Mouse (Mus musculus) neural tube, embryonic 12.5 days (tissue): ENCODE measurements around the gene Polr2h. TPM values are rescaled to one million over a fixed set of nuclear protein-coding genes. Genes with fewer than 3 reads are reported as not detected.
A peak's percentile ranks its signal among the peaks of the same experiment; 100 is the strongest.

Experiments
- ATAC-seq: fragments of 200-750 bp; cut with Nextera tagmentation; 2 replicates; pipeline ENCODE4 v1.8.0; 2017; ENCODE audit warnings: low read depth, mild to moderate bottlenecking, moderate TSS enrichment, moderate library complexity; ENCODE audit not compliant: low FRiP score
- H3K27ac ChIP-seq: fragments of 300-500 bp; sonication (generic); 2 replicates; pipeline ENCODE4 v1.5.1; 2016
- H3K27me3 ChIP-seq: fragments of 300-500 bp; sonication (generic); replicated peaks from 2 replicates; pipeline ENCODE4 v1.6.1; 2016; ENCODE audit warnings: mild to moderate bottlenecking
- H3K36me3 ChIP-seq: fragments of 300-500 bp; sonication (generic); 2 replicates; pipeline ENCODE4 v1.6.1; 2016; ENCODE audit warnings: mild to moderate bottlenecking
- H3K4me1 ChIP-seq: fragments of 300-500 bp; sonication (generic); 2 replicates; pipeline ENCODE4 v1.6.1; 2016
- H3K4me2 ChIP-seq: fragments of 300-500 bp; sonication (generic); replicated peaks from 2 replicates; pipeline ENCODE4 v1.6.1; 2016; ENCODE audit warnings: mild to moderate bottlenecking
- H3K4me3 ChIP-seq: fragments of 300-500 bp; sonication (generic); 2 replicates; pipeline ENCODE4 v1.5.1; 2016
- H3K9ac ChIP-seq: fragments of 300-500 bp; sonication (generic); 2 replicates; pipeline ENCODE4 v1.6.1; 2016; ENCODE audit warnings: mild to moderate bottlenecking
- H3K9me3 ChIP-seq: fragments of 300-500 bp; sonication (generic); 2 replicates; pipeline ENCODE4 v1.6.1; 2016; ENCODE audit warnings: mild to moderate bottlenecking
- WGBS: fragments of 180-500 bp; shearing (Covaris S2); methylation state at CpG from one replicate; pipeline ENCODE4 v1.1.7; 2016; 5-methylcytosine and 5-hydroxymethylcytosine counted together
- polyA plus RNA-seq: library from polyadenylated mRNA; unstranded; fragments of >200 nt; fragmentation: Nextera tagmentation; extraction: Ambion mirVana; gene quantifications from 2 replicates; pipeline ENCODE4 v1.2.1, GENCODE M21; 2016

The Polr2h gene
- polyA plus RNA-seq, 1 experiment from 2014 or later: 85.4 TPM

DNA sequence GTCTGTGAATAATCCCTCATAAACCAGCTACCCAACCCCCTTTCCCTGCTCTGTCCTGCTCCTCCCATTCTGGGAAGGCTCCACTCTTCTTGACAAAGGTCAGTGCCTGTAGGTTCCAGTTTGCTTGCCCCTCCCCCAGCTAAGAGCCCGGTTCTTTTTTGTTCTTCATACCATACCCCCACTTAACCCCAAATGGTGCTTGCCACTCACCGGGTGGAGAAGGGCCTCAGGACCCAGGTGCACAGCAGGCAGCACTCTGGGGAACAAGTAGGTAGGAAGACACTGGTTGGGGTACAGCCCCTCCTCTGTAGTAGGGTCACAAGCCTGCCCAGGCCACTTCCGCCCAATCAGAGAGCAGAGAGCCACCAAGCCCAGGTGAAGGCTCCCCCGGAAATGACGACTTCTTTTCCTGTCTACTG, 12.8 kb downstream of the Polr2h start:
- Histone ChIP-seq H3K4me1 (peaks cover 18% of the 10 kb centered on the region), H3K9me3 (no peaks in the 10 kb centered on the region), H3K4me3 (no peak overlapping the region), H3K4me2 (no peak overlapping the region), H3K9ac (no peak overlapping the region), H3K27me3 (peaks cover 17% of the 10 kb centered on the region), H3K36me3 (no peaks in the 10 kb centered on the region), H3K27ac (no peak overlapping the region)
- no peak for ATAC-seq
- 44% methylated on average over 5 of the region's 5 CpGs for WGBS

DNA sequence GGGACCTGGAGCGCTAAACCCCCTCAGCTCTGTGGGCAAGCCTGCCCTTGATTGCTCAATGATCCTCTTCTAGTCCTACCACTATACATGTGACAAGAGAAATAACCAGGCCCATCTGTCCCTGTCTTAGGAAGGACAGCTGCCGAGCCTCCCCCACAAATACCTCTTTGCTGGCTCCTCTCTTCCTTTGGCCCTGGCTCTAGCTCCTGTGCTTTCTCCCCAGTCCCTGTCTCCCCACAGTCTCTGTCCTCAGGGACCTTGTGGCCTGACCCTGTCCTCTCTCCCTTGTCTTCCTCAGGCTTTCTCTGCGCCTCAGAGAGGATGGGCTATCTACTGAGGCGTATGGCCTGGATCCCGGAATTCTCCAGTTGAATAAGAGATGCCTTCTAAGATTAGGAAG, 14.2 kb downstream of the Polr2h start:
- Histone ChIP-seq H3K4me3 (no peak overlapping the region), H3K36me3 (0 out of 2 replicates have a peak, but pooled peaks cover 4% of the 10 kb centered on the region), H3K27me3 (peaks cover 26% of the 10 kb centered on the region), H3K9me3 (no peaks in the 10 kb centered on the region), H3K4me1 (peaks cover 18% of the 10 kb centered on the region), H3K27ac (no peak overlapping the region), H3K4me2 (peak overlapping the region; percentile 90), H3K9ac (no peak overlapping the region)
- no peak for ATAC-seq
- WGBS: 67% methylated on average over 5 of the region's 5 CpGs

DNA sequence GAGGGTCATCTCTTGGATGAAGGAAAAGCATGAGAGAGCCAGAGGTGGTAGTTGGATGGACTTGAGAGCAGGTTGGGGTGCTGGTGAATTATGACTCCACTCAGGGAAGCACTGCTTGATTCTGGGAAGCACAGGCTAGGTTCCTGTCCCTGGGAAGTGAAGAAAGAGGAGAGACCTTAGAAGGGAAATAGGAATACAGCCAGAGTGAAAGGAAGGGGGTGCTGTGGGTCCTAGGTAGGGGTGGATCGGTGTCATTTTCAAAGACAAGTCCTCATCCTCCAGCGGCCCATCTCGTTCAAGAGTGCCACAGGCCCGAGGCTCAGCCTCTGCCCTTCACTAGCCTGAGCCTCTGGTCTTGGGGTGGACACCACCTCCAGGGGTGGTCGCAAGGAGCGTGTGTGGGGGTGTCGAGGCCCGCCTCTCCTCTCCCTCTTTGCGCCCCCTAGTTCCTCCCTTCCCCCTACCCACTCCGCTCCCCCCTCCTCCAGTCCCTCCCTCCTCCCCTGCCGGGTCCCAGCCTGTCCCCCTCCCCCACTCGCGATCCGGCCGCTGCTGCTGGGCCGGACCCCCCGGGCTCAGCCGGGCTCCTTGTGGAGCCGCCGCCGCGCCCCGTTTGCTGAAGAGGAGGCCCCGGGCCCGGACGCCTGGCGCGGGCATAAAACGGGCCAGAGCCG, 14.9 kb downstream of the Polr2h start:
- WGBS: under 1% methylated on average over 26 of the region's 30 CpGs
- peak overlapping the region; percentile 62 for H3K27ac ChIP-seq
- H3K36me3 ChIP-seq: 0 out of 2 replicates have a peak, but pooled peaks cover 4% of the 10 kb centered on the region
- H3K27me3 ChIP-seq: peaks cover 26% of the 10 kb centered on the region
- H3K4me3 ChIP-seq: peak overlapping the region; percentile 71
- peak; percentile 51 for ATAC-seq
- H3K9me3 ChIP-seq: no peaks in the 10 kb centered on the region
- peak overlapping the region; percentile 86 for H3K9ac ChIP-seq
- H3K4me1 ChIP-seq: peaks cover 18% of the 10 kb centered on the region
- peak overlapping the region; percentile 90 for H3K4me2 ChIP-seq

- Histone ChIP-seq H3K9me3 (no peaks in the 10 kb centered on the region), H3K4me1 (peaks cover 18% of the 10 kb centered on the region), H3K36me3 (0 out of 2 replicates have a peak, but pooled peaks cover 4% of the 10 kb centered on the region), H3K4me2 (peak within 1 kb of the TSS; percentile 90), H3K4me3 (peak within 1 kb of the TSS; percentile 71), H3K27me3 (peaks cover 26% of the 10 kb centered on the region), H3K27ac (peak within 1 kb of the TSS; percentile 62), H3K9ac (peak within 1 kb of the TSS; percentile 86)
- under 1% methylated on average over 63 of the region's 70 CpGs for WGBS
- ATAC-seq: peak; percentile 82
These were observed 15.7 kb downstream of the Polr2h start, which contains the start of gene Chrd for GRCm38 (mm10) chr16:20732925-20733730. TSS of gene Chrd (plus strand) at chr16:20733127.

GRCm38 (mm10) chr16:20733731-20734730, 16.6 kb downstream of the Polr2h start, which contains the start of gene Thpo:
TSS of gene Thpo (minus strand) at chr16:20734511.
- H3K4me2 ChIP-seq: peak within 1 kb of the TSS; percentile 90
- H3K9ac ChIP-seq: peak within 1 kb of the TSS; percentile 86
- WGBS: 1% methylated on average over 45 of the region's 45 CpGs
- 0 out of 2 replicates have a peak within 1 kb of the TSS, but pooled peaks have one; percentile 62 for H3K27ac ChIP-seq
- H3K4me1 ChIP-seq: peaks cover 18% of the 10 kb centered on the region
- H3K9me3 ChIP-seq: no peaks in the 10 kb centered on the region
- H3K36me3 ChIP-seq: 0 out of 2 replicates have a peak, but pooled peaks cover 4% of the 10 kb centered on the region
- no peak for ATAC-seq
- peaks cover 26% of the 10 kb centered on the region for H3K27me3 ChIP-seq
- H3K4me3 ChIP-seq: peak within 1 kb of the TSS; percentile 71

DNA sequence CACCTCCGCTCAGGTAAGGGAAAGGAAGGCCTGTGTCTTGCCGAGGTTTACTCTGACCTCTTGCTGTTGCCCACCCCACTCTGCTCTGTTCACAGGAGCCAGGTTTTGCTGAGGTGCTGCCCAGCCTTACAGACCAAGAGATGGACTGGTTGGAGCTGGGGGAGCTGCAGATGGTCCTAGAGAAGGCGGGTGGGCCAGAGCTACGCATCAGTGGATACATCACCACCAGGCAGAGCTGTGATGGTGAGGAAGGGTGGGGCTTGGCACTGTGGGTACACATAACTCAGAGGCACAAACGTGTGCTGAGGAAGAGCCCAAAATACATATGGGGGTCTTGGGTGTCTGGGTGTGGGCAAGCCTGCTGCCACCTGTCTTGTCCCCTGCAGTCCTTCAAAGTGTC, 18.2 kb downstream of the Polr2h start:
- no peak for ATAC-seq
- Histone ChIP-seq H3K36me3 (0 out of 2 replicates have a peak, but pooled peaks cover 4% of the 10 kb centered on the region), H3K4me1 (peaks cover 18% of the 10 kb centered on the region), H3K4me2 (no peak overlapping the region), H3K9me3 (no peaks in the 10 kb centered on the region), H3K27me3 (peaks cover 26% of the 10 kb centered on the region), H3K4me3 (no peak overlapping the region), H3K9ac (no peak overlapping the region), H3K27ac (no peak overlapping the region)
- WGBS: 82% methylated on average over 5 of the region's 5 CpGs

GRCm38 (mm10) chr16:20736168-20736567, 18.7 kb downstream of the Polr2h start:
- H3K9ac ChIP-seq: no peak overlapping the region
- no peak overlapping the region for H3K4me3 ChIP-seq
- no peak overlapping the region for H3K4me2 ChIP-seq
- no peak for ATAC-seq
- peaks cover 18% of the 10 kb centered on the region for H3K4me1 ChIP-seq
- 0 out of 2 replicates have a peak, but pooled peaks cover 4% of the 10 kb centered on the region for H3K36me3 ChIP-seq
- no peak overlapping the region for H3K27ac ChIP-seq
- peaks cover 26% of the 10 kb centered on the region for H3K27me3 ChIP-seq
- no peaks in the 10 kb centered on the region for H3K9me3 ChIP-seq
- 94% methylated on average over 7 of the region's 7 CpGs for WGBS

- Histone ChIP-seq H3K27ac (no peak overlapping the region), H3K36me3 (peaks cover 6% of the 10 kb centered on the region; the same call in 1 of the 2 replicates), H3K4me2 (no peak overlapping the region), H3K4me1 (peaks cover 18% of the 10 kb centered on the region), H3K9ac (no peak overlapping the region), H3K27me3 (peaks cover 26% of the 10 kb centered on the region), H3K4me3 (no peak overlapping the region), H3K9me3 (no peaks in the 10 kb centered on the region)
- ATAC-seq: no peak
- WGBS: 88% methylated on average over 5 of the region's 5 CpGs
These were observed 19.4 kb downstream of the Polr2h start for GRCm38 (mm10) chr16:20736823-20737222.

DNA sequence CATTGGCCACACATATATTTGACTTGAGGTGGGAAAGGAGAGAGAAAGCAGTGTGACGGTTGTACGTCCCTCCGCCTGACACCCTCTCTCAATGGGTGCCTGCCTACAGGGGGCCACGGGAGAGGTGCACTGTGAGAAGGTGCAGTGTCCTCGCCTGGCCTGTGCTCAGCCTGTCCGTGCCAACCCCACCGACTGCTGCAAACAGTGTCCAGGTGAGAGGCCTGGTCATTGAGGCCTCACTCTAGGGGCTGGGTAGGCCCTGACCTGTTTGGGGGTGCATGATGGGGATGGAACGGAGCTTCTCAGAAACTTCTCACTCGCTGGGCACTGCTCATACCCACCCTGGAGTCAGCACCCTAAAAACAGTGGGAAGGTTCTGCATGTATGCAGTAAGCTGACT, 22.4 kb downstream of the Polr2h start:
- H3K9me3 ChIP-seq: no peaks in the 10 kb centered on the region
- H3K9ac ChIP-seq: no peak overlapping the region
- no peak overlapping the region for H3K4me2 ChIP-seq
- H3K4me1 ChIP-seq: peaks cover under 1% of the 10 kb centered on the region; the same call in 1 of the 2 replicates
- no peak overlapping the region for H3K4me3 ChIP-seq
- WGBS: 88% methylated on average over 9 of the region's 9 CpGs
- H3K27ac ChIP-seq: no peak overlapping the region
- peaks cover 10% of the 10 kb centered on the region; the same call in 1 of the 2 replicates for H3K36me3 ChIP-seq
- peaks cover 14% of the 10 kb centered on the region for H3K27me3 ChIP-seq
- ATAC-seq: no peak

GRCm38 (mm10) chr16:20746641-20747040, 29.2 kb downstream of the Polr2h start:
- no peak overlapping the region for H3K9ac ChIP-seq
- H3K4me3 ChIP-seq: no peak overlapping the region
- peaks cover 5% of the 10 kb centered on the region; the same call in 1 of the 2 replicates for H3K36me3 ChIP-seq
- no peaks in the 10 kb centered on the region for H3K27me3 ChIP-seq
- H3K27ac ChIP-seq: no peak overlapping the region
- no peaks in the 10 kb centered on the region for H3K4me1 ChIP-seq
- H3K4me2 ChIP-seq: no peak overlapping the region
- no peak for ATAC-seq
- WGBS: 76% methylated on average over 6 of the region's 6 CpGs
- no peaks in the 10 kb centered on the region for H3K9me3 ChIP-seq

GRCm38 (mm10) chr16:20750518-20750917, 33.1 kb downstream of the Polr2h start:
- no peaks in the 10 kb centered on the region for H3K36me3 ChIP-seq
- H3K27ac ChIP-seq: no peak overlapping the region
- ATAC-seq: no peak
- H3K27me3 ChIP-seq: no peaks in the 10 kb centered on the region
- H3K9ac ChIP-seq: no peak overlapping the region
- no peak overlapping the region for H3K4me2 ChIP-seq
- no peaks in the 10 kb centered on the region for H3K4me1 ChIP-seq
- H3K4me3 ChIP-seq: no peak overlapping the region
- H3K9me3 ChIP-seq: no peaks in the 10 kb centered on the region
- WGBS: 62% methylated on average over 8 of the region's 8 CpGs
